Mouse (Mus musculus) embryonic facial prominence, embryonic 10.5 days (tissue): ENCODE data around the gene Chrnb1. TPM values are rescaled to one million over a fixed set of nuclear protein-coding genes. Genes with fewer than 3 reads are reported as not detected.

Experiments used
- DNase-seq: peaks from one replicate; pipeline ENCODE4 v3.0.0-alpha.2; 2017; ENCODE audit warnings: low spot score
- H3K27ac ChIP-seq: fragments of 300-500 bp; sonication (generic); replicated peaks from 2 replicates; pipeline ENCODE4 v1.5.1; 2016; ENCODE audit warnings: mild to moderate bottlenecking
- H3K27me3 ChIP-seq: fragments of 300-500 bp; sonication (generic); replicated peaks from 2 replicates; pipeline ENCODE4 v1.6.1; 2016; ENCODE audit warnings: low read depth, mild to moderate bottlenecking; ENCODE audit not compliant: poor library complexity, severe bottlenecking
- H3K36me3 ChIP-seq: fragments of 300-500 bp; sonication (generic); replicated peaks from 2 replicates; pipeline ENCODE4 v1.6.1; 2016; ENCODE audit warnings: mild to moderate bottlenecking, moderate library complexity
- H3K4me1 ChIP-seq: fragments of 300-500 bp; sonication (generic); 2 replicates; pipeline ENCODE4 v1.6.1; 2016
- H3K4me3 ChIP-seq: fragments of 300-500 bp; sonication (generic); 2 replicates; pipeline ENCODE4 v1.5.1; 2016; ENCODE audit warnings: mild to moderate bottlenecking, moderate library complexity
- H3K9me3 ChIP-seq: fragments of 300-500 bp; sonication (generic); 2 replicates; pipeline ENCODE4 v1.6.1; 2016; ENCODE audit warnings: mild to moderate bottlenecking
- WGBS: fragments of 180-500 bp; shearing (Covaris S2); methylation state at CpG from one replicate; pipeline ENCODE4 v1.1.7; 2016; 5-methylcytosine and 5-hydroxymethylcytosine counted together
- polyA plus RNA-seq: library from polyadenylated mRNA; unstranded; fragments of >200 nt; fragmentation: Nextera tagmentation; extraction: Ambion mirVana; gene quantifications from 2 replicates; pipeline ENCODE4 v1.2.1, GENCODE M21; 2016

Gene Chrnb1
- polyA plus RNA-seq, 1 experiment from 2014 or later, result 2.3 TPM

- DNase-seq, result no peak
- 85% methylated on average over 3 of the region's 3 CpGs for WGBS
- Histone ChIP-seq H3K27ac (no peak within 1 kb of the TSS), H3K36me3 (peaks cover 32% of the 10 kb centered on the region), H3K4me3 (no peak within 1 kb of the TSS), H3K27me3 (no peaks in the 10 kb centered on the region), H3K4me1 (peaks cover 9% of the 10 kb centered on the region; the same call in 1 of the 2 replicates), H3K9me3 (peaks cover 13% of the 10 kb centered on the region; the same call in 1 of the 2 replicates)
These were observed 26.3 kb upstream of the Chrnb1 start, which contains the start of gene Spem1 for GRCm38 (mm10) chr11:69822080-69822479. TSS of gene Spem1 (minus strand) at chr11:69822180.

GRCm38 (mm10) chr11:69818871-69819270 lies 23.1 kb upstream of the Chrnb1 start:
- H3K9me3 ChIP-seq, result peaks cover 15% of the 10 kb centered on the region; the same call in 1 of the 2 replicates
- no peaks in the 10 kb centered on the region; the same call in 1 of the 2 replicates for H3K27me3 ChIP-seq
- peaks cover 4% of the 10 kb centered on the region; the same call in 1 of the 2 replicates for H3K4me1 ChIP-seq
- peaks cover under 1% of the 10 kb centered on the region for H3K36me3 ChIP-seq
- no peak overlapping the region for H3K27ac ChIP-seq
- DNase-seq, result no peak
- 91% methylated on average over 8 of the region's 8 CpGs for WGBS
- H3K4me3 ChIP-seq, result no peak overlapping the region

GRCm38 (mm10) chr11:69818365-69818764 lies 22.6 kb upstream of the Chrnb1 start, which contains the start of gene Spem2:
TSS of gene Spem2 (minus strand) at chr11:69818465.
- H3K9me3 ChIP-seq, result peaks cover 15% of the 10 kb centered on the region; the same call in 1 of the 2 replicates
- no peaks in the 10 kb centered on the region for H3K4me1 ChIP-seq
- no peaks in the 10 kb centered on the region; the same call in 1 of the 2 replicates for H3K27me3 ChIP-seq
- no peaks in the 10 kb centered on the region for H3K36me3 ChIP-seq
- no peak within 1 kb of the TSS for H3K4me3 ChIP-seq
- DNase-seq, result no peak
- no peak within 1 kb of the TSS for H3K27ac ChIP-seq
- WGBS, result 80% methylated on average over 2 of the region's 2 CpGs

- no peak for DNase-seq
- H3K4me1 ChIP-seq, result no peaks in the 10 kb centered on the region
- H3K27ac ChIP-seq, result no peak overlapping the region
- no peaks in the 10 kb centered on the region; the same call in 1 of the 2 replicates for H3K27me3 ChIP-seq
- WGBS, result 92% methylated on average over 12 of the region's 12 CpGs
- no peaks in the 10 kb centered on the region for H3K36me3 ChIP-seq
- peaks cover 15% of the 10 kb centered on the region; the same call in 1 of the 2 replicates for H3K9me3 ChIP-seq
- no peak overlapping the region for H3K4me3 ChIP-seq
These were observed 20.8 kb upstream of the Chrnb1 start for GRCm38 (mm10) chr11:69816520-69816919.

- no peak for DNase-seq
- peaks cover 15% of the 10 kb centered on the region; the same call in 1 of the 2 replicates for H3K9me3 ChIP-seq
- no peak within 1 kb of the TSS for H3K27ac ChIP-seq
- 62% methylated on average over 10 of the region's 10 CpGs for WGBS
- no peaks in the 10 kb centered on the region; the same call in 1 of the 2 replicates for H3K27me3 ChIP-seq
- no peak within 1 kb of the TSS for H3K4me3 ChIP-seq
- no peaks in the 10 kb centered on the region for H3K36me3 ChIP-seq
- H3K4me1 ChIP-seq, result no peaks in the 10 kb centered on the region
These were observed 19.4 kb upstream of the Chrnb1 start, which contains the start of gene Gm39566 for GRCm38 (mm10) chr11:69815155-69815554. TSS of gene Gm39566 (minus strand) at chr11:69815298.

GRCm38 (mm10) chr11:69810280-69810679 lies 14.5 kb upstream of the Chrnb1 start:
- no peak overlapping the region for H3K4me3 ChIP-seq
- peaks cover 22% of the 10 kb centered on the region for H3K27me3 ChIP-seq
- no peak for DNase-seq
- H3K4me1 ChIP-seq, result no peaks in the 10 kb centered on the region
- H3K36me3 ChIP-seq, result no peaks in the 10 kb centered on the region
- no peaks in the 10 kb centered on the region; the same call in 1 of the 2 replicates for H3K9me3 ChIP-seq
- H3K27ac ChIP-seq, result no peak overlapping the region

GRCm38 (mm10) chr11:69807641-69808040 lies 11.9 kb upstream of the Chrnb1 start:
- Histone ChIP-seq H3K4me1 (peaks cover 25% of the 10 kb centered on the region), H3K9me3 (no peaks in the 10 kb centered on the region; the same call in 1 of the 2 replicates), H3K27ac (no peak overlapping the region), H3K27me3 (peaks cover 49% of the 10 kb centered on the region), H3K36me3 (no peaks in the 10 kb centered on the region), H3K4me3 (no peak overlapping the region)
- WGBS, result 84% methylated on average over 2 of the region's 2 CpGs
- no peak for DNase-seq

- DNase-seq, result no peak
- no peak overlapping the region for H3K4me3 ChIP-seq
- peaks cover 38% of the 10 kb centered on the region for H3K4me1 ChIP-seq
- 81% methylated on average over 4 of the region's 4 CpGs for WGBS
- H3K9me3 ChIP-seq, result no peaks in the 10 kb centered on the region; the same call in 1 of the 2 replicates
- peaks cover 61% of the 10 kb centered on the region for H3K27me3 ChIP-seq
- no peak overlapping the region for H3K27ac ChIP-seq
- no peaks in the 10 kb centered on the region for H3K36me3 ChIP-seq
These were observed 10.6 kb upstream of the Chrnb1 start for GRCm38 (mm10) chr11:69806378-69806777.

- Histone ChIP-seq H3K4me3 (peak within 1 kb of the TSS; percentile 67), H3K4me1 (peaks cover 49% of the 10 kb centered on the region), H3K27me3 (peaks cover 73% of the 10 kb centered on the region), H3K27ac (no peak within 1 kb of the TSS), H3K36me3 (no peaks in the 10 kb centered on the region), H3K9me3 (no peaks in the 10 kb centered on the region; the same call in 1 of the 2 replicates)
- peak; percentile 37 for DNase-seq
- 4% methylated on average over 29 of the region's 29 CpGs for WGBS
These were observed 9.5 kb upstream of the Chrnb1 start, which contains the start of gene Tmem102 for GRCm38 (mm10) chr11:69804972-69805909. TSS of gene Tmem102 (minus strand) at chr11:69805624.

- Histone ChIP-seq H3K4me1 (peaks cover 55% of the 10 kb centered on the region), H3K4me3 (peak overlapping the region; percentile 67), H3K27ac (no peak overlapping the region), H3K9me3 (no peaks in the 10 kb centered on the region; the same call in 1 of the 2 replicates), H3K36me3 (no peaks in the 10 kb centered on the region), H3K27me3 (peaks cover 79% of the 10 kb centered on the region)
- 5% methylated on average over 12 of the region's 12 CpGs for WGBS
- DNase-seq, result no peak
These were observed 8.9 kb upstream of the Chrnb1 start for GRCm38 (mm10) chr11:69804652-69804940.

- no peaks in the 10 kb centered on the region for H3K36me3 ChIP-seq
- WGBS, result 1% methylated on average over 60 of the region's 60 CpGs
- peak overlapping the region; percentile 67 for H3K4me3 ChIP-seq
- peaks cover 85% of the 10 kb centered on the region for H3K27me3 ChIP-seq
- DNase-seq, result peak; percentile 84
- H3K4me1 ChIP-seq, result peaks cover 61% of the 10 kb centered on the region
- H3K9me3 ChIP-seq, result no peaks in the 10 kb centered on the region; the same call in 1 of the 2 replicates
- H3K27ac ChIP-seq, result peak overlapping the region; percentile 31
These were observed 8.3 kb upstream of the Chrnb1 start for GRCm38 (mm10) chr11:69803786-69804651.

GRCm38 (mm10) chr11:69803328-69803727 lies 7.6 kb upstream of the Chrnb1 start:
- peaks cover 63% of the 10 kb centered on the region for H3K4me1 ChIP-seq

More at GRCm38 (mm10) chr11:69803328-69803727, 7.6 kb upstream of the Chrnb1 start:
- Histone ChIP-seq H3K27ac (peak overlapping the region; percentile 31), H3K9me3 (no peaks in the 10 kb centered on the region; the same call in 1 of the 2 replicates), H3K4me3 (peak overlapping the region; percentile 67), H3K36me3 (no peaks in the 10 kb centered on the region), H3K27me3 (peaks cover 92% of the 10 kb centered on the region)
- 2% methylated on average over 12 of the region's 12 CpGs for WGBS
- DNase-seq, result no peak
